Mouse (Mus musculus) thymus, postnatal 25 days (tissue): ENCODE measurements at regions not wholly inside any gene's neighbourhood (a gene's known extent, or its start where the extent isn't known, plus 50 kb on each side); places are given as distances from the start of the nearest gene placed in this dataset.
"Not testable (repeated sequence)": the region's sequence is repeated elsewhere in the genome, so short reads cannot be mapped to it uniquely, and the experiment has no call there.

Experiments
- DNase-seq: peaks from one replicate; pipeline ENCODE4 v3.0.0; 2022

- no peak for DNase-seq
Observed at GRCm38 (mm10) chr9:51664876-51665275, 100.3 kb upstream of the Arhgap20 start.

GRCm38 (mm10) chr9:51668976-51669375 lies 96.2 kb upstream of the Arhgap20 start:
- DNase-seq = not testable (repeated sequence)

- DNase-seq = no peak
Observed at GRCm38 (mm10) chr9:51670531-51670930, 94.6 kb upstream of the Arhgap20 start.

GRCm38 (mm10) chr9:51686536-51686935 lies 78.6 kb upstream of the Arhgap20 start:
- DNase-seq = no peak

- no peak for DNase-seq
Observed at GRCm38 (mm10) chr9:51714326-51714725, 50.8 kb upstream of the Arhgap20 start.
